ENCODE assay signal across 21 mouse cellular contexts in the genomic region with DNA sequence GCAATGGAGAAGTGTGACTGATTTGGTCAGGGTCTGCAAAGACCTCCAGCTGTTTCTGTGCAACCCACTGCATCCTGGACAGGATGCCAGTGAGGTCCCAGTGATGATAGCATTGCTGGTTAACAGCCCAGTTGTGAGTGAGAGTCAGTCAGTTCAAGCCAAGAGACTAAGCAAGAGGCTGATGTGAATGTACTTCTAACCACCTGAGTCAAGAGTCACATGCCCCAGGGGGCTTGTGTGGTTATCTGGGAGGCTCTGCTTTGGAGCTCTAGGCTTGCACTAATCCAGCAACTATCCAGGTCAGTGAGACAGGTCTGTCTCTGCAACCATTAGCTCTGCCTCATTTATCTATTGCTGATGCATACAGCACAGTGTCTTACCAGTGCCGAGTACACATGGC. TPM values are rescaled to one million over a fixed set of nuclear protein-coding genes. Genes with fewer than 3 reads are reported as not detected.
DNase-seq lines count a peak whose midpoint lies in the region; ATAC-seq lines count a peak whose summit lies in the region.
"Had no signal": no experiment of that assay in that cellular context is flagged by ENCODE, and none has a peak within 500 bp of the region (broad histone marks: within the 10 kb centered on the region; RNA-seq: fewer than 3 reads in every experiment).

No protein-coding gene starts in this region.

- WGBS in embryonic facial prominence, embryonic 15.5 days: 84% methylated on average over 1 of the region's 1 CpGs
- WGBS in embryonic facial prominence, embryonic 10.5 days: 88% methylated on average over 1 of the region's 1 CpGs
- WGBS in forebrain, embryonic 14.5 days: 88% methylated on average over 1 of the region's 1 CpGs

- no peak overlapping the region for H3K4me2 ChIP-seq in embryonic facial prominence, embryonic 15.5 days (replicated peaks)
- no peak overlapping the region for H3K4me2 ChIP-seq in forebrain, embryonic 14.5 days (ENCODE audit: low read length)
- H3K4me2 ChIP-seq: embryonic facial prominence, embryonic 12.5 days; forebrain, embryonic 13.5 days had no signal

- 0 out of 2 replicates have a peak overlapping the region, but pooled peaks have one; percentile 11 for H3K27ac ChIP-seq in embryonic facial prominence, embryonic 15.5 days (replicated peaks)
- H3K27ac ChIP-seq in embryonic facial prominence, embryonic 10.5 days (replicated peaks): no peak overlapping the region
- no peak overlapping the region for H3K27ac ChIP-seq in forebrain, embryonic 14.5 days (ENCODE audit: low read depth, low read length)
- H3K27ac ChIP-seq: embryonic facial prominence, embryonic 12.5 days; forebrain, embryonic 13.5 days had no signal

- H3K9me3 ChIP-seq in embryonic facial prominence, embryonic 15.5 days (replicated peaks): no peaks in the 10 kb centered on the region
- no peaks in the 10 kb centered on the region for H3K9me3 ChIP-seq in embryonic facial prominence, embryonic 10.5 days
- H3K9me3 ChIP-seq in forebrain, embryonic 14.5 days (replicated peaks; ENCODE audit: control insufficient read depth, low read length): no peaks in the 10 kb centered on the region
- H3K9me3 ChIP-seq: embryonic facial prominence, embryonic 12.5 days; forebrain, embryonic 13.5 days; G1E had no signal

- H3K9ac ChIP-seq in embryonic facial prominence, embryonic 15.5 days: no peak overlapping the region
- no peak overlapping the region for H3K9ac ChIP-seq in forebrain, embryonic 14.5 days (ENCODE audit: low read length)
- H3K9ac ChIP-seq: embryonic facial prominence, embryonic 12.5 days; forebrain, embryonic 13.5 days had no signal

- ATAC-seq in embryonic facial prominence, embryonic 15.5 days (ENCODE audit: insufficient number of reproducible peaks, low FRiP score, low TSS enrichment, low read depth): no peak
- ATAC-seq in forebrain, embryonic 14.5 days: no peak
- ATAC-seq: activated CD4-positive, CD25-positive, alpha-beta regulatory T cell, adult 4 months; forebrain, embryonic 13.5 days; forebrain, embryonic 16.5 days had no signal

- H3K4me3 ChIP-seq in embryonic facial prominence, embryonic 15.5 days (replicated peaks): no peak overlapping the region
- H3K4me3 ChIP-seq in embryonic facial prominence, embryonic 10.5 days: no peak overlapping the region
- no peak overlapping the region for H3K4me3 ChIP-seq in forebrain, embryonic 14.5 days (ENCODE audit: low read depth, low read length)
- H3K4me3 ChIP-seq: embryonic facial prominence, embryonic 12.5 days; erythroblast, embryonic 14.5 days; forebrain, embryonic 13.5 days had no signal

- H3K4me1 ChIP-seq in embryonic facial prominence, embryonic 15.5 days: peaks cover 21% of the 10 kb centered on the region
- peaks cover 33% of the 10 kb centered on the region for H3K4me1 ChIP-seq in embryonic facial prominence, embryonic 10.5 days
- H3K4me1 ChIP-seq in forebrain, embryonic 14.5 days (ENCODE audit: control insufficient read depth, insufficient read depth, low read length): no peaks in the 10 kb centered on the region

- H3K36me3 ChIP-seq in embryonic facial prominence, embryonic 15.5 days: no peaks in the 10 kb centered on the region
- no peaks in the 10 kb centered on the region for H3K36me3 ChIP-seq in embryonic facial prominence, embryonic 10.5 days (replicated peaks)
- no peaks in the 10 kb centered on the region for H3K36me3 ChIP-seq in forebrain, embryonic 14.5 days (ENCODE audit: control insufficient read depth, insufficient read depth, low read length)
- H3K36me3 ChIP-seq: embryonic facial prominence, embryonic 12.5 days; G1E had no signal

- H3K27me3 ChIP-seq in embryonic facial prominence, embryonic 15.5 days: no peaks in the 10 kb centered on the region
- H3K27me3 ChIP-seq in embryonic facial prominence, embryonic 10.5 days (replicated peaks; ENCODE audit: low read depth, poor library complexity, severe bottlenecking): no peaks in the 10 kb centered on the region
- no peaks in the 10 kb centered on the region for H3K27me3 ChIP-seq in forebrain, embryonic 14.5 days (replicated peaks; ENCODE audit: control insufficient read depth, insufficient read depth, low read length)
- H3K27me3 ChIP-seq: embryonic facial prominence, embryonic 12.5 days; forebrain, embryonic 13.5 days had no signal

- no peak for DNase-seq in embryonic facial prominence, embryonic 10.5 days (ENCODE audit: low spot score)
- DNase-seq in NIH3T3 (ENCODE audit: low read depth): peak; percentile 53
- no peak for DNase-seq in adrenal gland, adult 18-20 months (ENCODE audit: low spot score in 2 of 2)
- DNase-seq in forebrain, embryonic 14.5 days (ENCODE audit: low spot score): no peak
- DNase-seq: adrenal gland, adult 2 months; adrenal gland, postnatal 10 days; adrenal gland, postnatal 25 days; cerebellum, adult 11 months; cerebellum, adult 18-20 months; cerebellum, adult 8-10 months; cerebellum, adult 9-11 months; cerebellum, postnatal 14 days; cerebellum, postnatal 36 days; embryo, embryonic 11 days had no signal

RNA-seq across cellular contexts. Expression of gene Irf2bp2, which starts 55.5 kb away (rescaled TPM):
- polyA plus RNA-seq in embryonic facial prominence, embryonic 15.5 days (2015; fragmentation: Nextera tagmentation; extraction: Ambion mirVana): 12.5 and 14.7 TPM in 2 replicates
- 4.5 and 5.4 TPM in 2 replicates for polyA plus RNA-seq in embryonic facial prominence, embryonic 10.5 days (2016; fragmentation: Nextera tagmentation; extraction: Ambion mirVana)
- 100 to 1,000 TPM; 118 to 119 TPM for total RNA-seq in adrenal gland, adult 18-20 months (2021)
- 7.9 and 8.3 TPM in 2 replicates for polyA plus RNA-seq in forebrain, embryonic 14.5 days (2014; fragmentation: Nextera tagmentation; extraction: Ambion mirVana)
